Mouse (Mus musculus) testis, adult 2 months (tissue): ENCODE measurements around the gene Hoxa11.

ENCODE experiments used
- CTCF ChIP-seq: fragments of 200-500 bp; IDR thresholded peaks from 2 replicates; pipeline ENCODE4 v1.5.1; 2012; ENCODE audit warnings: low read depth, mild to moderate bottlenecking, inconsistent platforms, low read length, moderate library complexity; ENCODE audit not compliant: control insufficient read depth, insufficient read depth, insufficient replicate concordance
- POLR2A ChIP-seq: fragments of 200-500 bp; IDR thresholded peaks from 2 replicates; pipeline ENCODE4 v1.6.1; 2012; ENCODE audit warnings: low read depth, mild to moderate bottlenecking, inconsistent platforms, low read length, moderate library complexity; ENCODE audit not compliant: control insufficient read depth

GRCm38 (mm10) chr6:52243681-52244121 is 1.9 kb downstream of the Hoxa11 start:
- TF ChIP-seq CTCF (no peak), POLR2A (no peak)
